Mouse (Mus musculus) spleen, adult 2 months (tissue): ENCODE data around the gene Psmg4.

Experiments
- CTCF ChIP-seq: fragments of 200-500 bp; IDR thresholded peaks from 2 replicates; pipeline ENCODE4 v1.5.1; 2011; ENCODE audit warnings: mild to moderate bottlenecking, inconsistent platforms; ENCODE audit not compliant: insufficient read depth, insufficient read length, insufficient replicate concordance; ENCODE audit errors: extremely low read depth
- POLR2A ChIP-seq: fragments of 200-500 bp; IDR thresholded peaks from 2 replicates; pipeline ENCODE4 v1.6.1; 2011; ENCODE audit warnings: low read depth, low read length, inconsistent platforms

GRCm38 (mm10) chr13:34120536-34120935 is 42.2 kb upstream of the Psmg4 start:
- TF ChIP-seq POLR2A: no peak
- TF ChIP-seq CTCF: no peak
